Mouse (Mus musculus) heart, postnatal 14 days (tissue): ENCODE results near the gene Mc1r. TPM values are rescaled to one million over a fixed set of nuclear protein-coding genes. Genes with fewer than 3 reads are reported as not detected.
"Not testable (repeated sequence)": the region's sequence is repeated elsewhere in the genome, so short reads cannot be mapped to it uniquely, and the experiment has no call there.

ENCODE experiments used
- DNase-seq, 2 experiments: peaks; one replicate each; pipeline ENCODE4 v3.0.0; 2021 to 2022
- intact Hi-C: fragments of 180-260 bp; cut with DNase I; formaldehyde crosslinking; loops from one replicate; pipeline ENCODE4 v1.15.1; 2025
- total RNA-seq, 2 experiments: library from RNA; stranded (reverse); gene quantifications; 2 replicates each; pipeline ENCODE4 v1.2.3; 2021

The Mc1r gene
- total RNA-seq, 2 experiments from 2014 or later = not detected

DNA sequence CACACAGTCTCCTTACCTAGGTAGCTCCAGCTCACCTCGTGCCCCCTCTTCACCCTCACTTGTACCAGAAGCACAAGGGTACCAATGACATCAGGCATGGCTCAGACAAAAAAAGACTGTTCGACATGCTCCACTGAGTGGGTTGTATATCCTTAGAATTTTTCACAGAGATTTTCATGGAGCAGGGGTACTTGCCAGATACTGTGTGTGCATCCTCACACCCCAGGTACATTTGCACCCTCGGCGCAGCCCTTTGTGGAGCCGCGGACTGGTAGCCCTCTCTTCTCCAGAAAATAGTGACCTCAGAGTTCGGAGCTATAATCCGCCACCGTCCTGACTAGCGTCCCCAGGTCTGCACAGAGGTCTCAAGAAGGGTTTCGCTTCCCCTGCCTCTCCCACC, 3.9 kb downstream of the Mc1r start:
- no peak for DNase-seq
- intact Hi-C loops = no loop called here

GRCm38 (mm10) chr8:123411246-123411645, 4.3 kb downstream of the Mc1r start, which contains the start of gene Tubb3:
Tubb3 (plus strand) TSS chr8:123411424.
- intact Hi-C loops = no loop called here
- peak; percentile 47 to 49 for DNase-seq

DNA sequence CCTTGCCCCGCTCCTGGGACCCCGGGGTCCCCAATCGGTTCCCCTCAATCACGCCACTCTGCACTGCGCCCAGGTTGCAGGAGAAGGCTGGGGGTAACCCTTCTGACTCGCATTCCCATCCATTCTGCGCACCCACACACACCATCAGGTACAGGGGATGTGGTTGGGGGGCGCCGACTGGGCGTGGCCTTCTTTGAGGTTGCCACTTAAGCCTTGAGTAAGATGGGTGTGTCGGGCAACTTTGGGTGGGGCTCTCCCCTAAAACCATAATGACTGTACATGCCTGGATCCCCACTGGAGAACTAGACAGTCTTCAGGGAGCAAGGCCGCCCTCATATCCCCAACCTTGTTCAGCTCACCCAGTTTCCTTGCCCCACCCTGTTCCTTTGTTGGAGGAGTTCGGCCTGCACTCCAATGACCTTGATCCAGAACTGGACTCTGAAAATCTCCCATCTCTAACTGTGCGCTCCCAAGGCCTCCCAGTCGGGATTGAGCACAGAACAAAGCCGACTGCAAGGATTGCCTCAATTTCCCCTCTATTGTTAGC, 4.9 kb downstream of the Mc1r start:
- intact Hi-C loops = no loop called here

DNA sequence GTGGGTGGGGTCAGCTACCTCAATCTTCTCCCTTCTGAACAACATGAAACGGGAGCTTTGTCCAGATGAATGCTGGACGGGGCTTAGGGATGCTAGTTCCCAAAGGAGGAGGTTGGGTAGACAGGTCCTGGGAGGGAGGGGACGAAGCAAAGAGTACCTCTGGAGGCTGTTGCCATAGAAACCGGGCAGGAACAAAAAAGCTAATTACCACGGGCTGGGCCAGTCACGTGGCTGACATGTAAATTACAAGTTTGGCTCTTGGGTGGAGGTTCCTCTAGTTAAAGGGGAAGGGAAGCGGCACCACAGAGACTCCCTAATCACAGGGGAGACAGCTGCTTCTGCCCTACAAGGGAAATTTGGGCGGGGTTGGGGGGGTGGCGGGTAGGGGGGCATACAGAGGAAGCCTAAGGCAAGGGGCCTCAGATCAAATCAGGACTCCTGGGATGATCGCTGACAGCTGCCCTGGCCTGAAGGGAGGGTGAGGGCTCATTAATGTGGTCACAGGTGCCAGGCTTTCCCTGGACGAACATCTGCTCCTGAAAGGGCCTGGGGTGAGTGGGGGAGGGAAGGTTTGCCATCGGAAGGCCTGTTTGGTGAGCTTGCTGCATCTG, 5.8 kb downstream of the Mc1r start:
- intact Hi-C loops = no loop called here
- DNase-seq = no peak

More for the DNA sequence above, 4.9 kb downstream of the Mc1r start:
- no peak for DNase-seq

GRCm38 (mm10) chr8:123414255-123414654, 7.3 kb downstream of the Mc1r start:
- intact Hi-C loops = no loop called here
- DNase-seq = no peak

- DNase-seq, intact Hi-C loops: not testable (repeated sequence)
Observed at GRCm38 (mm10) chr8:123414997-123415696, 8.2 kb downstream of the Mc1r start.

- intact Hi-C loops = no loop called here
- DNase-seq = no peak
Observed at GRCm38 (mm10) chr8:123415967-123416943, 9.3 kb downstream of the Mc1r start.

- intact Hi-C loops = no loop called here
- no peak for DNase-seq
Observed at GRCm38 (mm10) chr8:123416944-123417555, 10.1 kb downstream of the Mc1r start.

- intact Hi-C loops = loop anchor here (5.0 kb wide), 2 partner anchors 32 to 97 kb away; no protein-coding TSS in a partner anchor
- no peak for DNase-seq
Observed at GRCm38 (mm10) chr8:123419711-123420110, 12.8 kb downstream of the Mc1r start.

DNA sequence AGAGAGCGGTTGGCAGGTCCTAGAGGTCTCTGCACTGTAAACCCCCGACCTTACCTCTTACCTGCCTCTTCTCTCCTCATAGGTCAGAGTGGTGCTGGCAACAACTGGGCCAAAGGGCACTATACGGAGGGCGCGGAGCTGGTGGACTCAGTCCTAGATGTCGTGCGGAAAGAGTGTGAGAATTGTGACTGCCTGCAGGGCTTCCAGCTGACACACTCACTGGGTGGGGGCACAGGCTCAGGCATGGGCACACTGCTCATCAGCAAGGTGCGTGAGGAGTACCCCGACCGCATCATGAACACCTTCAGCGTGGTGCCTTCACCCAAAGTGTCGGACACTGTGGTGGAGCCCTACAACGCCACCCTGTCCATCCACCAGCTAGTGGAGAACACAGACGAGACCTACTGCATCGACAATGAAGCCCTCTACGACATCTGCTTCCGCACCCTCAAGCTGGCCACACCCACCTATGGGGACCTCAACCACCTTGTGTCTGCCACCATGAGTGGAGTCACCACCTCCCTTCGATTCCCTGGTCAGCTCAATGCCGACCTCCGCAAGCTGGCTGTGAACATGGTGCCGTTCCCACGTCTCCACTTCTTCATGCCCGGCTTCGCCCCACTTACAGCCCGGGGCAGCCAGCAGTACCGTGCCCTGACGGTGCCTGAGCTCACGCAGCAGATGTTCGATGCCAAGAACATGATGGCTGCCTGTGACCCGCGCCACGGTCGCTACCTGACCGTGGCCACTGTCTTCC, 13.8 kb downstream of the Mc1r start:
- intact Hi-C loops = loop anchor here (5.0 kb wide), 2 partner anchors 33 to 98 kb away; no protein-coding TSS in a partner anchor
- no peak for DNase-seq

GRCm38 (mm10) chr8:123421325-123421724, 14.4 kb downstream of the Mc1r start:
- no peak for DNase-seq
- intact Hi-C loops = loop anchor here (5.0 kb wide), 2 partner anchors 34 to 99 kb away; no protein-coding TSS in a partner anchor

- intact Hi-C loops = loop anchor here (5.0 kb wide), 2 partner anchors 35 to 100 kb away; no protein-coding TSS in a partner anchor
Observed at GRCm38 (mm10) chr8:123422056-123422780, 15.3 kb downstream of the Mc1r start.

GRCm38 (mm10) chr8:123422781-123423159, 15.9 kb downstream of the Mc1r start:
- intact Hi-C loops = loop anchor here (5.0 kb wide), 2 partner anchors 35 to 100 kb away; no protein-coding TSS in a partner anchor

More at GRCm38 (mm10) chr8:123422056-123422780, 15.3 kb downstream of the Mc1r start:
- peak; percentile 63 to 79 for DNase-seq

GRCm38 (mm10) chr8:123423441-123423840, 16.5 kb downstream of the Mc1r start, which contains the start of gene Def8:
Def8 (plus strand) TSS chr8:123423527.
- intact Hi-C loops = loop anchor here (5.0 kb wide), 2 partner anchors 36 to 101 kb away; no protein-coding TSS in a partner anchor

More at GRCm38 (mm10) chr8:123422781-123423159, 15.9 kb downstream of the Mc1r start:
- no peak for DNase-seq

DNA sequence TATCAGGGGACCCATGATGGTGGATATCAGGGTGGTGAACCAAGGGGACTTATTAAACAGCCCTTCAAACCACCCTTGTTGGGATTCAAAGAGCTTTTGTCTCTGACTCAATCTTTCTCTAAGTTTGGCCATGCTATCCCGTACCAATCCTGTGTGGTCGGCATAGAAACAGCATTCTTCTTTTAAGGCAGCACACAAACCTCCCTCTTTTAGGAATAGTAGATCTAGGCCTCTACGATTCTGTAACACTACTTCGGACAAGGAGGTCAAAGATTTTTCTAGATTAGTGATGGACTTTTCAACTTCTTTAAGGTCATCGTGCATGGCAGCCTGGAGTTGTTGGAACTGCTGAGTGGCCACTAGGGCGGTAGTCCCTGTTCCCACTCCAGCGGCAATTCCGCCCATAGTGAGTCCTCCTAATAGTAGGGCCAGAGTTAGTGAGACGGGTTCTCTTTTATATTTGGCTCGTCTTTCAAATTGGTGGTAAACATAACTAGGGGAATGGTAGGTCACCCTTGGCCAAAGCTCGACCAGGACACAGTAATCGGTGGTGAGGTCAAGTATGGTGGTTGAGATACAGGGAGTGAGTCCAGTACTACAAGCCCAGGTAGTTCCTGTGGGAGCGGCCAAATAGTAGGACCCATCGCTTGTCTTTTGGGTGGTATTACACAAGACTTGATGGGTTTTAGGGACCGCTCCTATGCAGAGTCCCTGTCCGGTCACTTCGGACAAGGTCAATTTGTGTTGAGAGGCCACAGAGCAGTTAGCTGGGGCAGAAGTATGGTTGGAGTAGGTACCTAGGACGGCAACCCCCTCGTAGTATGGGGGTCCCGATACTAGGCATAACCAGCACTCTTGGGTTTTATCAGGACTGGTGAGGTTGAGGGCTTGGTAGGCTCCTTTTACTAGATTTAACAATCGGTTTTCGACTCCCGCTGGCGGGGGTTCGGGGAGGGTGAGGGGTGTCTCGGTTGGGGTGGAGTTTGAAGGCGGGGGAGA, 19.9 kb downstream of the Mc1r start:
- intact Hi-C loops = no loop called here
- DNase-seq = no peak

More at GRCm38 (mm10) chr8:123423441-123423840, 16.5 kb downstream of the Mc1r start, which contains the start of gene Def8:
- DNase-seq = no peak

GRCm38 (mm10) chr8:123427639-123428275, 20.9 kb downstream of the Mc1r start:
- intact Hi-C loops = no loop called here

More at GRCm38 (mm10) chr8:123427639-123428275, 20.9 kb downstream of the Mc1r start:
- no peak for DNase-seq
